Mouse (Mus musculus) naive thymus-derived CD4-positive, alpha-beta T cell, adult 2 months (primary cell): ENCODE measurements around the gene Il27ra.
"Not testable (repeated sequence)": the region's sequence is repeated elsewhere in the genome, so short reads cannot be mapped to it uniquely, and the experiment has no call there.

Experiments used
- DNase-seq: peaks from one replicate; pipeline ENCODE4 v3.0.0-alpha.2; 2011; ENCODE audit warnings: low read depth

Gene Il27ra

DNA sequence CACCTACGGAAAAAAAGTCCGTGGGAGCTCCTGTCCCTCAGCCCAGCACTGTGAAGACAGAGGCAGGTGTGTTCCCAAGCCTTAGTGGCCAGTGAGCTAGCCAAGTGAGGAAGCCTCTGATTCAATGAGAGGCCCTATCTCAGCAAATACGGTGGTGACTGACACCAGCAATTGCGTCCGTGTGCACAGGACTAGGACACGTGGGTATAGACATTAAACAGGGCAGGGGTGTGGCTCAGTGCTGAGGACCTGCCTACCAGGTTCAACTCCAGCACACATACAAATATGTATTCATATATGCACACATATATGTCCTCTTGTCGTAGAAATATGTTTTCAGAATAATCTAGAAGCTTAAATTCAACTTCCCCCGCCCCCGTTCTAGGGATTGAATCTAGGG is 22.7 kb downstream of the Il27ra start:
- DNase-seq, result no peak

- DNase-seq, result no peak
These were observed 26.6 kb downstream of the Il27ra start for GRCm38 (mm10) chr8:84015833-84016232.

GRCm38 (mm10) chr8:84012499-84013165 is 29.8 kb downstream of the Il27ra start:
- no peak for DNase-seq

DNA sequence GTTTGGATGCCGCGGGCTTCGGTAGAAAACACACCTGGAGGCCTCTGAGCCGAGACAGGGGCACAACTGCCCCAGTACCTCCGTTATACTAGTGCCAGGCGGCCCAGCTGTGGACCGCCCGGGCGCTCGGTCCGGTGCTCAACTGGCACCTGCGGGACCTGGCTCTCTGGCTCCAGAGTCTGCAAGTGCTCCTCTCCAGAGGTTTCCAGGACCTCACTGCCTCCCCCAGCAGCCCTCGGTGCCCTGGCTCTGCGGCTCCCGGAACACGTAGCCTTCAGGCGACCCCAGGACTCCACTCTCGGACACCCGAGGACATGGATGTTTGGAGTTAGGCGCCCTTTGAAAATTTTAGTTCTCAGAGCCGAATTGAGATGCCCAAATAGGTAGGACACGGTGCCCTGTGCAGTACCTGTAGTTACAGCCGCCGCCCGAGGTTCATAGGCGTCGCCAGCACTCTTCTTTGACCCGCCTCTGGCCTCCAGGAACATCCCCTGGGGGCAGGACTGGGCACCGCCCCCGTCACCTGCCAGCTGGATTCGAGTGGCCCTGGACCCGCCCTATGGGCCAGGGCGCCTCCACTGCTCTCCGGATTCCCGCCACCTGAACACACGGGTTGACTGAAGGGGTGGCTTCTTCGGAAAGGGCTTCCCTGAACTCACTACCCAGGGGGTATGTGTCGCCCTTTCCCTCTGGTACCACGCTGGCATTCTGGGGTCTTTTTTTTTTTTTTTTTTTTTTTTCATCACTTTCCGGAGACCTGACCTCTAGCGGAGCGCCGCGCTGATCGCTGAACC is 30.5 kb downstream of the Il27ra start, which contains the start of gene 2210011C24Rik:
Gene 2210011C24Rik, minus strand, starts transcription at position 467 of the 794 bp plus-strand sequence.
- DNase-seq, result peak; percentile 51

DNA sequence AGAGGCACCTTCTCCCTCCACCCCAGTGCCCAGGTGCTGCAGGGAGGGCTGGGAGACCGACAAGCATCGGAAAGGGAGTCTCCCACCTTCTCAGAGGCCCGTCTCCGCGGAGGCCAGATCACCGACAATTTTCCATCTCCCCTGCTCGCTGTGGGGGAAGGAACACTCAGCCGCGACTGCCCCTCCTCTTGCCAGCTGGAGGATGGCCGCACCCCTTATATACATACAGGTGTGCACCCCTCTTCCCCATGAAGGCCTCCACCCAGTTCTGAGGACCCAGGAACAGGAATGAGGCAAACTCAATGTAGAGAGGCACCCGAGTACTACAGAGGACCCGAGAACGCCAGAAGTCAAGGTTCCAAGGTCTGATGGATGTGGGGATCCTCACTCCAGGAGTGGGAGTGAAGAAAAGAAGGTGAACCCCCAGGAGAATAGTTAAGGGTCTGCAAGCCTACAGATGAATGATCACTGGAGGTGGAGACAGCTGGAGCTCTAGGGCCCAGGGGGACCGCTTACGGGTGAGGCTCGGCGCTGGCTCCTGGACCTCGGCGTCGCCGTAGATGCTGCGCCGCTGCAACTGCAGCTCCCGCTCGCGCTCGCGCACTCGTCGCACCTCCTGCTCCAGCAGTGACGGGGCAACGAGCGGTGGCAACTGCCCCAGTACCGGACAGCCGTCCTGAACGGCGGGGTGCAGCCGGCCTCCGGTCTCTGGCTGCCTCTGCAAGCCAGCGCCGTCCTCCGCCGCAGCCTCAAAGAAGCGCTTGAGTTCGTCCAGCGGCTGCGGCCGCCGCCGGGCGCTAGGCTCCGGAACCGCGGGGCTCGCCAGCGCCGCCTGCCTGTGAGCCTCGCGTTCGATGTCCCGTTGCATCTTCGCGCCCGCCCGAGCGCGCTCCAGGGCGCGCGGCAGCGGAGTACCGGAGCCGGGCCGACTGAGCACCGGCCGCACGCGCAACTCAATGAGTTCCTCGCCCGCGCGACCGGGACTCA is 31.5 kb downstream of the Il27ra start:
- DNase-seq, result peak; percentile 83

DNA sequence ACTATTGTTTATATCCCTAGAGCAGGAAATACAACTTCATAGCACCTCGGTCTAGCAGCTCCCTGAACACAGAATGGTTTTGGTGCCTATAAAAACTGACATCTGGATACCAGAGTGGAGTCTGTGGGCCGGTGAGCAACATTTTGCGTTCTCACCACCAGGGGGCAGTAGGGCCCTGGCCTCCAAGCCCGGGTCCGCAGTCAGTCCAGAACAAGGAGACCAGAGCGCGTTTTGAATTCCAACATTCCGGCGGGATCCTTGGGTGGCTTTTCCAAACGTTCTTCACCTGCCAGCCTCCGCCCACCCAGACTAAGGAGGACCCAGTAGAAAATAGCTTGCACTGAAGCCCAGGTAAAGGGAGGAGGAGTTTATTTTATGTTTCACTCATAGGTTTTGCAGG is 32.5 kb downstream of the Il27ra start:
- DNase-seq, result peak; percentile 87

DNA sequence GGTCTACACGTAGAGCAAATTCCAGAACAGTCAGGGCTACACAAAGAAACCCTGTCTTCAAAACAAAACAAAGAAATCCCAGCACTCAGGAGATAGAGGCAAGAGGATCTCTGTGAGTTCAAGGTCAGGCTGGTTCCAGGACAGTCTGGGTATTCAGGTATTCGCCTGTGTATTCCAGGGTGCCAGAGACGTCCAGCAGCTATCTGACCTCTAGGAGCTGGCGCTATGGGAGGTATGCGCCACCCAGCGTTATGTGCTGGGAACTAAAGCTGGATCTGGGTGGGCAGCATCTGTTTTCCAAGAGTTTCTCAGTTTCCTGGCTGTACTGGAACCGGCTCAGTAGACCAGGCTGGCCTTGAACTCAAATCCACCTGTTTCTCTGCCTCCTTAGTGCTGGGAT is 34.0 kb downstream of the Il27ra start:
- no peak for DNase-seq

DNA sequence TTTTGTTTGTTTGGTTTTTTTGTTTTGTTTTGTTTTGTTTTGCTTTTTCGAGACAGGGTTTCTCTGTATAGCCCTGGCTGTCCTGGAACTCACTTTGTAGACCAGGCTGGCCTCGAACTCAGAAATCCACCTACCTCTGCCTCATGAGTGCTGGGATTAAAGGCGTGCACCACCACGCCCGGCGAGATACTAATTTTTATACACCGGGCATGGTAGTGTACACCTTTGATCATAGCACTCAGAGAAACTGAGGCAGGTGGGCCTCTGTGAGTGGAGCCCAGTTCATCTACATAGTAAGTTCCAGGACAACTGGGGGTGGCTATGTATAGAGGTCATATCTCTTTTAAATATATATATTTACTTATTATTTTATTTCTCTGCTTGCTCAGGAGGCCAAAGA is 36.9 kb downstream of the Il27ra start:
- DNase-seq, result not testable (repeated sequence)

DNA sequence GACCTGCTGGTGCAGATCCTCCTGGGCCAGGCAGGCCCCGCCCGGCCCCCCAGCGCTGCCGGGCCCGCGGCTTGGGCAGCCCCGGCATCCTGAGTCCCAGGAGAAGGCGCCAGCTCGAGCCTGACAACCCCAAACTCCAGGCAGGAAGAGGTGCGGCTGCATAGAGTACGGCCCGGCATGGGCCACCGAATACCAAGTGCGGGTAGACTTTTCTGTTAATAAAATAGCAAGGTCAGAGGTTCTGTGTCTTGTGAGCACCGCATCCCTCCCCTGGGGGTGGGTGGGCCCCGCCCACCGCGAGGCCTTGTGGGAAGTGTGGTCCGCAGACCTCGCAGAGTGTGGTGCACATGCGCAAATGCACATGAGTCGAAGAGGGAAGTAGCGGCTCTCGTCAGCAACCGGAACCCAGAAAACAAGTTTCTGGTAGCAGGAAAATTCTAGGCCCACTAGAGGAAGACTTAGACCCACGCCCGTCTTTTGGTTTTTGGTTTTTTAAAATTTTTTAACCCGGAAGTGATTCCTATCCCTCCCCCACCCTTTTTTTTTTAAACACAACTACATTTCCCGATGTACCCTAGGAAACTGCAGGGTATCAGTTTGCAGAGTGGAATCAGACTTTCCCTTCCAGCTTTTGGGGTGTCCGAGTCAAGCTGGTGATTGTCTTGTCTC is 37.7 kb downstream of the Il27ra start:
- DNase-seq, result peak; percentile 97

DNA sequence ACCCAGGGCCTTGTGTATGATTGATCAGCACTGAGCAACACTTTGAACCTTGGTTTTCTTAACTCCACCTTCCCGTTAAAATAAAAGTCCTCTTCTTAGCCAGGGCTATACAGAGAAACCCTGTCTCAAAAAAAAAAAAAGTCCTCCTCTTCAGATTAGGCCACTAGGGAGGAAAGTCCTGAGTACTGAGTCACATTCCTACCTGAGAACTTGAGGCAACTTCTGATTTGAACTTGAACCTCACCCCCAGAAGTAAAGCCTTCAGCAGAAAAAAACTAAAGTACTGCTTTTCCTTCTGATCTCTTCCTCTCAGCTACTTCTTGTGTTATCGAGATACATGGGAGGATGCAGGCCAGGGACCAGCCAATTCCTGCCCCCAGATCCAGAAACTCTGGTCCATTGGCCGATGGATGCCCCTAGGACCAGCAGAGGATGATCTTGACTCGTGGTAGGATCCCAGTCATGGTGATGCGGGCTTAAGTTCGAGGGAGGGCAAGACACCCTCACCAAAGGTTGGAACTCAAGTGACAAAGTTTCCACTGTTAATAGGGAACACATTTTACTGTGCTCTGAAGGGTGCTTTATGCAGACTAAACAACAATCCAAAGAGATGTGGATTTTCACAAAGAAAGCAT is 38.7 kb downstream of the Il27ra start:
- no peak for DNase-seq

GRCm38 (mm10) chr8:84002957-84003611 is 39.3 kb downstream of the Il27ra start:
- DNase-seq, result no peak

- DNase-seq, result no peak
These were observed 40.9 kb downstream of the Il27ra start, which contains the start of gene 1700067K01Rik for GRCm38 (mm10) chr8:84001281-84002000. 1700067K01Rik (plus strand) TSS chr8:84001502.

- no peak for DNase-seq
These were observed 42.6 kb downstream of the Il27ra start for GRCm38 (mm10) chr8:83999825-84000224.

DNA sequence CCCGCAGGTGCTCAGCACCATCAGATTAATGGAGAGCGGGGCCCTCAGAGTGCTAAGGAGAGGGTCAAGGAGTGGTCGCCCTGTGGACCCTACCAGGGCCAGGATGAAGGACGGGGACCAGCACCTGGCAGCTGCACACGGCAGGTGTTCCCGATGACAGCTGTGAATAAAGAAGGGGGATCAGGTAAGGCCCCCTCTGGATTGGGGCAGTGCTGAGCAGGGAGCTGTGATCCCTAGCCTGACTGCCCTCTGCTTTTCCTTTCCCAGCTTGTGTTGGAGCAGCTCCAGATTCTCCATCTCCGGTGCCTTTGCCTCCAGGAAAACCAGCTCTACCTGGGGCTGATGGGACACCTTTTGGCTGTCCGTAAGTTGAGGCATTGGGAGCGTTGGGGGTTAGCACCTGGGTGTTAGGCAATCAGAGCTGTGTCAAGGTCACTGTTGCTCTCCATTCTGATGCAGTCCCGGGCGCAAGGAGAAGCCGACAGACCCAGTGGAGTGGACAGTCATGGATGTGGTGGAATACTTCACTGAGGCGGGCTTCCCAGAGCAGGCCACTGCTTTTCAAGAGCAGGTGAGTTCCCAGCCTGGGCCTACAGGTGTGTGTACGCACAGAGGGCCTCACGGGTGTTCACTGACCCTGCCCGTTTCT is 43.2 kb downstream of the Il27ra start:
- no peak for DNase-seq

DNA sequence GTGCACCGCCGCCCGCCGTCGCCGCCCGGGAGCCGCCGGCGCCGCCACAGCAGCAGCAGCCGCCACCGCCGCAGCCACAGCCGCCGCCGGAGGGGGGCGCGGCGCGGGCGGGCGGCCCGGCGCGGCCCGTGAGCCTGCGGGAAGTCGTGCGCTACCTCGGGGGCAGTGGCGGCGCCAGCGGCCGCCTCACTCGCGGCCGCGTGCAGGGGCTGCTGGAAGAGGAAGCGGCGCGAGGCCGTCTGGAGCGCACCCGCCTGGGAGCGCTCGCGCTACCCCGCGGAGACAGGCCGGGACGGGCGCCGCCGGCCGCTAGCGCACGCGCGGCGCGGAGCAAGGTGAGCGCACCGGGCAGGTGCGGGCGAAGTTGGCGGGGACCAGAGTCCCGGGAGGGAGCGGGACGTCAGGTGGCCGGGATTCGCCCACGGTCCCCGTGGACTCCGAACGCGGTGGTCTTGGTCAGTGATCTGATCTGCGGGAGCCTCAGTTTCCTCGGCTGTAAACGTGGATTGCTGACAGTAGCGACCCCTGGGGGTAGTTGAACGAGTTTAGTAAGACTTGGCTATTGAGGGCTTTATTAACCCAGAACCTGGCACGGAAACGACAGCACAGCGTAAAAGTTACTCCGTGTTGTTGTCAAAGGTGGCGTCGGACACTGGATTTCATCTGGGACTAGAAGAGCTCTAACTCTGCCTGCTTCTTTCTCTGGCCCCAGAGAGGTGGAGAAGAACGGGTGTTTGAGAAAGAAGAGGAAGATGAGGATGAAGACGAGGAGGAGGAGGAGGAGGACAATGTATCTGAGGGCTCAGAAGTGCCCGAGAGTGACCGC is 43.9 kb downstream of the Il27ra start:
- peak; percentile 85 for DNase-seq

GRCm38 (mm10) chr8:83997511-83998141 is 44.8 kb downstream of the Il27ra start, which contains the start of gene Samd1:
Samd1 (plus strand) TSS chr8:83997672.
- DNase-seq, result peak; percentile 68

DNA sequence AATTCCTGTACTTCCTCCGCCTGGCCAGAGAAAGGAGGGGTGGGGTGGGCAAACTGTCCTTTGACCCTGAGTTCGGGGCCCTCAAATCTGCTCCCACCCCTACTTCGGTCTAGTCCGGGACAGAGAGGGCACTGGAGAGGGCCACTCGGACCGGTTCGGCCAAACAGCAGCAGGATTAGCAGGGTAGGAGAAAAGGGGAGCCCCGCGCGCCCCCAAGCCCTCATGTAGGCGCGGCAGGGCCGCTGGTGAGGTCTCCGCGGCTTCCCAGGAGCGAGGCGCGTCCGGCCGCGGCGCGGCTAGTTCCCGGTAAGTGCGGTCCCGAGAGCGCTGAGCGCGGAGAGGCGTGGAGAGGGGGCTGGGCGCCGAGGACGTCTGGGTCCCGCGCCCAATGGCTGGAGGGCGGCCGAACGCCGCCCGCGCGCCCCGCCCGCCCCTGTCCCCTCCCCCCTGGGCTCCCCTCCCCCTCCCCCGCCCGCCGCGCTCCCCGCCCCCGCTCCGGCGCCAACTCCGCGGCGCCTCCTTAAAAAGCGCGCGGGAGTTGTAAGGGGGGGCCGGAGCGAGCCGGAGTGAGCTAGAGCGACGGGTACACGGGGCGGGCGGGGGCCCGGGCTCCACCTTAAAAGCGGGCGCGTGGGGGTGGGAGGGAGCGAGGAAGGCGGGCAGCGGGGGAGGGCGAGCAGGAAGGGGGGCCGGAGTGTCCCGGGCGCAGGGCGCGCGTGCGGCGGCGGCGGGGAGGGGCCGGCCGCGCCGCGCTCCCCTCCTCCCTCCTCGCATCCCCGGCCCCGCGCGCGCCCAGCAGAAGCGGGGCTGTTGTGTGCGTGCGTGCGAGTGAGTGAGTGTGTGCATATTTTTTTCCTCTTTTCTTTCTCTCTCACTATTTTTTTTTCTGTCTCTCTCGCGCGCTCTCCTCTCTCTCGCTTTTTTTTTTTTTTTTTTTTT is 45.6 kb downstream of the Il27ra start:
- DNase-seq, result peak; percentile 83
